Mouse (Mus musculus): ENCODE measurements around the gene C3ar1.

Gene C3ar1

GRCm38 (mm10) chr6:122855955-122856354 lies at the start of gene C3ar1:
TSS of gene C3ar1 (minus strand) at chr6:122856161.
- POLR2A ChIA-PET, result no interaction called here
- CTCF ChIA-PET, result interaction anchor here in 1 of 4 experiments (0.7 kb wide), 1 partner anchor 313 kb away, joined by 5 read pairs; no protein-coding TSS in a partner anchor

GRCm38 (mm10) chr6:122892442-122893049 lies 36.6 kb upstream of the C3ar1 start:
- POLR2A ChIA-PET, result interaction anchor here in 3 of 4 experiments (0.6 to 1.4 kb wide), 6 partner anchors 10 to 552 kb away, joined by 3 to 7 read pairs (median 4); partner anchors contain the start of gene Phc1 (in 1 of the 3)
- CTCF ChIA-PET, result interaction anchor here (0.6 to 1.5 kb wide), 30 partner anchors 9 to 1480 kb away, joined by 3 to 11 read pairs (median 4); partner anchors contain the start of gene Clec4b2 (in 1 of the 4)

GRCm38 (mm10) chr6:122889599-122889998 lies 33.6 kb upstream of the C3ar1 start:
- CTCF ChIA-PET, result interaction anchor here in 1 of 4 experiments (0.5 to 0.8 kb wide), 2 partner anchors 15 to 350 kb away, joined by 4 to 5 read pairs; partner anchors contain the start of gene Necap1
- POLR2A ChIA-PET, result interaction anchor here in 1 of 4 experiments (0.6 to 2.8 kb wide), 2 partner anchors 11 to 15 kb away, joined by 3 to 16 read pairs; no protein-coding TSS in a partner anchor

GRCm38 (mm10) chr6:122883603-122884002 lies 27.6 kb upstream of the C3ar1 start:
- POLR2A ChIA-PET, result interaction anchor here in 3 of 4 experiments (0.7 to 2.5 kb wide), 5 partner anchors 9 to 72 kb away, joined by 3 to 12 read pairs (median 3); partner anchors contain the start of gene Necap1 (in 2 of the 3)
- CTCF ChIA-PET, result interaction anchor here in 3 of 4 experiments (0.8 to 2.2 kb wide), 3 partner anchors 9 to 49 kb away, joined by 3 to 6 read pairs (median 3); partner anchors contain the start of gene Necap1 (in 1 of the 3)

GRCm38 (mm10) chr6:122881287-122881686 lies 25.3 kb upstream of the C3ar1 start:
- CTCF ChIA-PET, result no interaction called here
- POLR2A ChIA-PET, result interaction anchor here in 2 of 4 experiments (0.7 to 2.7 kb wide), 4 partner anchors 11 to 79 kb away, joined by 3 to 7 read pairs (median 3); partner anchors contain the start of gene Slc2a3 (in 1 of the 2)

- ChIA-PET CTCF (interaction anchor here in 3 of 4 experiments (0.8 to 1.9 kb wide), 5 partner anchors 12 to 210 kb away, joined by 3 to 11 read pairs (median 5); no protein-coding TSS in a partner anchor), POLR2A (interaction anchor here (0.6 to 2.9 kb wide), 13 partner anchors 9 to 276 kb away, joined by 3 to 16 read pairs (median 4); partner anchors contain the start of gene Nanog (in 1 of the 4))
Observed at GRCm38 (mm10) chr6:122879781-122880505, 24.0 kb upstream of the C3ar1 start.

- ChIA-PET CTCF (interaction anchor here (0.6 to 2.0 kb wide), 11 partner anchors 9 to 346 kb away, joined by 3 to 11 read pairs (median 5); no protein-coding TSS in a partner anchor), POLR2A (interaction anchor here in 3 of 4 experiments (0.6 to 2.9 kb wide), 16 partner anchors 10 to 380 kb away, joined by 3 to 16 read pairs (median 4); partner anchors contain the start of genes Nanog (in 1 of the 3) and Slc2a3 (in 1 of the 3))
Observed at GRCm38 (mm10) chr6:122879141-122879735, 23.3 kb upstream of the C3ar1 start.

GRCm38 (mm10) chr6:122874720-122875389 lies 18.9 kb upstream of the C3ar1 start:
- POLR2A ChIA-PET, result interaction anchor here (0.5 to 1.7 kb wide), 46 partner anchors 9 to 1866 kb away, joined by 3 to 12 read pairs (median 4); partner anchors contain the start of genes Gdf3 (in 2 of the 4), Dppa3 (in 1 of the 4), Grcc10 (in 1 of the 4) and Nanog (in 1 of the 4)
- CTCF ChIA-PET, result interaction anchor here (0.5 to 1.8 kb wide), 40 partner anchors 8 to 1502 kb away, joined by 3 to 13 read pairs (median 4); partner anchors contain the start of gene Clec4a3 (in 1 of the 4)

- ChIA-PET POLR2A (interaction anchor here (0.6 to 1.7 kb wide), 39 partner anchors 9 to 1657 kb away, joined by 3 to 12 read pairs (median 4); partner anchors contain the start of genes Dppa3 (in 1 of the 4), Gdf3 (in 1 of the 4) and Nanog (in 1 of the 4)), CTCF (interaction anchor here (0.5 to 1.8 kb wide), 37 partner anchors 9 to 1503 kb away, joined by 3 to 13 read pairs (median 4); partner anchors contain the start of gene Clec4a3 (in 1 of the 4))
Observed at GRCm38 (mm10) chr6:122873871-122874719, 18.1 kb upstream of the C3ar1 start, which contains the start of gene Necap1. TSS of gene Necap1 (plus strand) at chr6:122874474.

GRCm38 (mm10) chr6:122872800-122873199 lies 16.8 kb upstream of the C3ar1 start:
- CTCF ChIA-PET, result no interaction called here

GRCm38 (mm10) chr6:122869846-122870245 lies 13.9 kb upstream of the C3ar1 start:
- CTCF ChIA-PET, result interaction anchor here in 1 of 4 experiments (0.6 to 1.4 kb wide), 3 partner anchors 11 to 200 kb away, joined by 3 read pairs; no protein-coding TSS in a partner anchor
- POLR2A ChIA-PET, result interaction anchor here in 1 of 4 experiments (0.8 to 1.7 kb wide), 2 partner anchors 10 to 40 kb away, joined by 3 read pairs; no protein-coding TSS in a partner anchor

More at GRCm38 (mm10) chr6:122872800-122873199, 16.8 kb upstream of the C3ar1 start:
- POLR2A ChIA-PET, result no interaction called here

GRCm38 (mm10) chr6:122867914-122868313 lies 12.0 kb upstream of the C3ar1 start:
- ChIA-PET POLR2A (no interaction called here), CTCF (interaction anchor here in 2 of 4 experiments (0.6 to 0.7 kb wide), 2 partner anchors 48 to 84 kb away, joined by 3 read pairs; partner anchors contain the start of gene Foxj2 (in 1 of the 2))

GRCm38 (mm10) chr6:122862871-122863270 lies 6.9 kb upstream of the C3ar1 start:
- ChIA-PET CTCF (interaction anchor here in 2 of 4 experiments (0.7 to 1.9 kb wide), 4 partner anchors 11 to 249 kb away, joined by 3 to 4 read pairs (median 3); partner anchors contain the start of gene Necap1 (in 1 of the 2)), POLR2A (interaction anchor here in 1 of 4 experiments (0.6 kb wide), 1 partner anchor 73 kb away, joined by 4 read pairs; no protein-coding TSS in a partner anchor)

GRCm38 (mm10) chr6:122862434-122862833 lies 6.5 kb upstream of the C3ar1 start:
- POLR2A ChIA-PET, result no interaction called here
- CTCF ChIA-PET, result interaction anchor here in 2 of 4 experiments (0.7 to 1.9 kb wide), 4 partner anchors 12 to 193 kb away, joined by 3 to 4 read pairs (median 3); partner anchors contain the start of gene Necap1 (in 1 of the 2)

GRCm38 (mm10) chr6:122854552-122854951 lies 1.4 kb downstream of the C3ar1 start:
- ChIA-PET CTCF (interaction anchor here in 1 of 4 experiments (0.6 kb wide), 1 partner anchor 27 kb away, joined by 3 read pairs; no protein-coding TSS in a partner anchor), POLR2A (interaction anchor here in 1 of 4 experiments (0.9 to 1.1 kb wide), 3 partner anchors 11 to 167 kb away, joined by 3 read pairs; no protein-coding TSS in a partner anchor)

GRCm38 (mm10) chr6:122852696-122853095 lies 3.3 kb downstream of the C3ar1 start:
- ChIA-PET POLR2A (no interaction called here), CTCF (no interaction called here)

Measured in embryonic stem cell, embryonic (primary cell).